Mouse (Mus musculus): ENCODE results near the gene Prkd2. TPM values are rescaled to one million over a fixed set of nuclear protein-coding genes. Genes with fewer than 3 reads are reported as not detected.
A peak's percentile ranks its signal among the peaks of the same experiment; 100 is the strongest.

Gene Prkd2
- polyA plus RNA-seq, 1 experiment from 2014 or later: 11.2 TPM

DNA sequence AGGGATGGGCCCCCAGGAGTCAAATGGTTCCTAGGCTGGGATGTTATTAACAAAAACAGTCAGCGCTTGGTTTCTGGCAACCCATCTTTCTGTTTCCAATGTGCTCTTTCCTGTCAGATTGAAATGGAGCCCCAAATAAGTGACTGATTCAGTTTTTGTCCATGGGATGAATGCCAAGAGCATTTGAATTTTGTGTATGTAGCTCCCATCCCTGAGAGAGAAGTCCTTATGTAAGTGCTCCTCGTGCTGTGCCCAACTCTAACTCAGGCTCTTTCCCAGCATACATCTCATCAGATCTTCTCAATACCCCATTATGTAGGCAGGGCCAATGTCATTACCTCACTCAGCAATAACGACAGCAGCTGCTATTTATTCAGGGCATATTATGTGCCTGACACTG lies 25.0 kb upstream of the Prkd2 start:
- no peak overlapping the region for H3K27ac ChIP-seq (replicated peaks in 1 of 2; ENCODE audit: control insufficient read depth in 1 of 2, insufficient read depth in 1 of 2, low read depth in 2 of 2, low read length in 2 of 2)
- H3K4me3 ChIP-seq (ENCODE audit: control insufficient read depth in 1 of 2, insufficient read depth in 1 of 2, low read depth in 1 of 2, low read length in 2 of 2): peak overlapping the region; percentile 91 to 98
- H3K4me1 ChIP-seq (ENCODE audit: control insufficient read depth in 2 of 2, insufficient read depth in 2 of 2, low read length in 2 of 2): peaks cover 25 to 63% of the 10 kb centered on the region in 2 experiments
- ATAC-seq (ENCODE audit: insufficient number of reproducible peaks, insufficient read depth, low FRiP score, low read depth): no peak
- 55% methylated on average over 3 of the region's 3 CpGs for WGBS
- H3K9ac ChIP-seq (ENCODE audit: low read length): peak overlapping the region; percentile 100
- no peaks in the 10 kb centered on the region for H3K9me3 ChIP-seq (ENCODE audit: control insufficient read depth, low read length)
- H3K4me2 ChIP-seq (ENCODE audit: low read length): peak overlapping the region; percentile 95
- no peaks in the 10 kb centered on the region for H3K27me3 ChIP-seq (ENCODE audit: control insufficient read depth, insufficient read depth, low read length)
- H3K36me3 ChIP-seq (ENCODE audit: control insufficient read depth, insufficient read depth, low read length): peaks cover 32% of the 10 kb centered on the region

DNA sequence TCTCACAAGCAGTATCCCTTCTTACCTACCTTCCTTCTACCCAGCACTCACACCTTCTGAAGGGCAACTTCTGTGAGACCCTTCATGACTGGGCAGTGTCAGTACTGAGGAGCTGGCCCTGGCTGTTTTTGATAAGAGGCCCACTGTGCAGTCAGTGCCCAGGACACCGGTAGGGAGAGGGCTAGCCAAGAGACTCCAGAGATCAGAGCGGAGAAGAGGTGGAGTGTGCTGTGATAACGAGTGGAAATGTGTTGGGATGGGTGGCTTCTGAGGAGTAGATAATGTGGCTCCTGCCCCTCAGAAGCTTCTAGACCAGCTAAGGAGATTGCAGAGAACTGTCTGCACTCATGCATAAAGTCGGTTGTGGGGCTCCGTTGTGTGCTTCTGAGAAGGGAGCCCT lies 22.9 kb upstream of the Prkd2 start:
- Histone ChIP-seq H3K9ac (ENCODE audit: low read length) (no peak overlapping the region; the same call in 1 of the 2 replicates), H3K27me3 (ENCODE audit: control insufficient read depth, insufficient read depth, low read length) (no peaks in the 10 kb centered on the region), H3K4me3 (ENCODE audit: control insufficient read depth in 1 of 2, insufficient read depth in 1 of 2, low read depth in 1 of 2, low read length in 2 of 2) (no peak overlapping the region), H3K9me3 (ENCODE audit: control insufficient read depth, low read length) (no peaks in the 10 kb centered on the region), H3K36me3 (ENCODE audit: control insufficient read depth, insufficient read depth, low read length) (peaks cover 28% of the 10 kb centered on the region), H3K4me2 (ENCODE audit: low read length) (no peak overlapping the region), H3K4me1 (ENCODE audit: control insufficient read depth in 2 of 2, insufficient read depth in 2 of 2, low read length in 2 of 2) (peaks cover 30 to 79% of the 10 kb centered on the region in 2 experiments), H3K27ac (replicated peaks in 1 of 2; ENCODE audit: control insufficient read depth in 1 of 2, insufficient read depth in 1 of 2, low read depth in 2 of 2, low read length in 2 of 2) (peak overlapping the region in 1 of 2 experiments; percentile 37; a peak in 1 of 4 replicates)
- 40% methylated on average over 5 of the region's 5 CpGs for WGBS
- ATAC-seq (ENCODE audit: insufficient number of reproducible peaks, insufficient read depth, low FRiP score, low read depth): no peak

DNA sequence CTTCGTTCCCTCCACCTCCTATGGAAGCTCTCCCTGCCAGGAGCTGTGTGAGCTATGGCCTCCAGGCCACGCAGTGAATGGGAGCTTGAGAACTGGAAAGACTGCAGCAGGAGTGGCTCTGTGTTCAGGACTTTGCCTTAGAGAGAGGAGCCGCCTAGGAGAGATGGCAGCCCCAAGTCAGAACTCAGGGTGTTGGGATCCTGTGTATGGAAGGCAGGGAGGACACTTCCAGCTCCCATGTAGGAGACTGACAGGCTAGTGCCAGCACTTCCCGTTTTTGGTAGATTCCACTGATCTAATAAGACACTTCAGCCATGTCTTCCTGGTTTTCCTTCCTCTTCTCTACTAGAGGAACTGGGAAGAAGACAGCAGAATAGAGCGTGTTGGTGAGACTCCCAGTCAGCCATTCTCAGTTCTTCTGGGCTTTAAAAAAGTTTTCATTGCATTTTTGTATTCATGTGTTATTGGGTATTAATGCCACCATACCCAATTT lies 22.4 kb upstream of the Prkd2 start:
- H3K27ac ChIP-seq (replicated peaks in 1 of 2; ENCODE audit: control insufficient read depth in 1 of 2, insufficient read depth in 1 of 2, low read depth in 2 of 2, low read length in 2 of 2): peak overlapping the region in 1 of 2 experiments; percentile 37; a peak in 1 of 4 replicates
- no peak for ATAC-seq (ENCODE audit: insufficient number of reproducible peaks, insufficient read depth, low FRiP score, low read depth)

DNA sequence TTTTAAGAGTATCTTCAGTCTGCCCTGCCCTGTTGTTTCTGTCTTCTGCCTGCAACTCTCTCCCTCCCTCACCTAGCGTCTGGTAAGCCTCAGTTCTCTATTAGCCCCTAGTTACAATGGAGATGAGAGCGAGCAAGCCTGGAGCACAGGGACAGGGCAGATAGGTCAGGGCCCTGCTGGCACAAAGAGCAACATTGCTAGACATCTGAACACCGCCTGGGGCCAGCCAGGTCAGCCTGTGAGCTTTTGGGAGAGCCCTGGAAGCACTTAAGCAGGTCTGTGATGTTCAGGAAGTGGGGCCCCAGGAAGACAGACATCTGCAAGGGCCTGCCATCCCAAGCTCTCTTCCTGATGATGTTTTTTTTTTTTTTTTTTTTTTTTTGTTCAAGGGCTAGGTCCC lies 21.6 kb upstream of the Prkd2 start:
- Histone ChIP-seq H3K9ac (ENCODE audit: low read length) (peak overlapping the region; percentile 31; the same call in 1 of the 2 replicates), H3K9me3 (ENCODE audit: control insufficient read depth, low read length) (no peaks in the 10 kb centered on the region), H3K27ac (replicated peaks in 1 of 2; ENCODE audit: control insufficient read depth in 1 of 2, insufficient read depth in 1 of 2, low read depth in 2 of 2, low read length in 2 of 2) (no peak overlapping the region), H3K36me3 (ENCODE audit: control insufficient read depth, insufficient read depth, low read length) (peaks cover 40% of the 10 kb centered on the region), H3K4me2 (ENCODE audit: low read length) (no peak overlapping the region), H3K4me3 (ENCODE audit: control insufficient read depth in 1 of 2, insufficient read depth in 1 of 2, low read depth in 1 of 2, low read length in 2 of 2) (no peak overlapping the region), H3K4me1 (ENCODE audit: control insufficient read depth in 2 of 2, insufficient read depth in 2 of 2, low read length in 2 of 2) (peaks cover 29 to 73% of the 10 kb centered on the region in 2 experiments), H3K27me3 (ENCODE audit: control insufficient read depth, insufficient read depth, low read length) (no peaks in the 10 kb centered on the region)
- WGBS: 30% methylated on average over 3 of the region's 3 CpGs
- no peak for ATAC-seq (ENCODE audit: insufficient number of reproducible peaks, insufficient read depth, low FRiP score, low read depth)

More for the DNA sequence above, 22.4 kb upstream of the Prkd2 start:
- no peak overlapping the region for H3K4me3 ChIP-seq (ENCODE audit: control insufficient read depth in 1 of 2, insufficient read depth in 1 of 2, low read depth in 1 of 2, low read length in 2 of 2)
- no peak overlapping the region for H3K4me2 ChIP-seq (ENCODE audit: low read length)
- peak overlapping the region; percentile 11; the same call in 1 of the 2 replicates for H3K9ac ChIP-seq (ENCODE audit: low read length)
- peaks cover 30 to 78% of the 10 kb centered on the region in 2 experiments for H3K4me1 ChIP-seq (ENCODE audit: control insufficient read depth in 2 of 2, insufficient read depth in 2 of 2, low read length in 2 of 2)
- no peaks in the 10 kb centered on the region for H3K27me3 ChIP-seq (ENCODE audit: control insufficient read depth, insufficient read depth, low read length)
- H3K9me3 ChIP-seq (ENCODE audit: control insufficient read depth, low read length): no peaks in the 10 kb centered on the region
- WGBS: 63% methylated on average over 5 of the region's 5 CpGs
- H3K36me3 ChIP-seq (ENCODE audit: control insufficient read depth, insufficient read depth, low read length): peaks cover 32% of the 10 kb centered on the region

DNA sequence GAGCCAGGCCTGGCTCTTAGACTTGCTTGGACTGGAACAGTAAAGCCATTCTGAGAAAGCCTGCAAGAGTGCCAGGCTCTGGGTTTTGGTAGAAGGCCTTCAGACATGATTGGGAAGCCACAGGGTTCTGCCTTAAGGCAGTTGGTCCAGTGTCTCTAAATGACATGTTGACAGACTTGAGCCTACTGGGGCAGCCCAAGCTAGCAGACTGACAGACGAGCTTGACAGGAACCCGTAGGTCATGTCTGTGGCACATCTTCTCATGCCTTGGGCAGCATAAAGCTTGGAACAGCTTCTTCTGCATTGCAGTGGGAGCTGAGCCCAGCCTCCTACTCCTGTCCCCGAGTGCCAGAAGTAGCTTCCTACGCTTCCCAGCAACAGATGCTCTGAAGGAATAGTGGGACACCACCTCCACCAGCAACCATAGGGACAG lies 21.0 kb upstream of the Prkd2 start:
- Histone ChIP-seq H3K4me3 (ENCODE audit: control insufficient read depth in 1 of 2, insufficient read depth in 1 of 2, low read depth in 1 of 2, low read length in 2 of 2) (no peak overlapping the region), H3K27me3 (ENCODE audit: control insufficient read depth, insufficient read depth, low read length) (no peaks in the 10 kb centered on the region), H3K27ac (replicated peaks in 1 of 2; ENCODE audit: control insufficient read depth in 1 of 2, insufficient read depth in 1 of 2, low read depth in 2 of 2, low read length in 2 of 2) (no peak overlapping the region), H3K4me2 (ENCODE audit: low read length) (no peak overlapping the region), H3K36me3 (ENCODE audit: control insufficient read depth, insufficient read depth, low read length) (peaks cover 46% of the 10 kb centered on the region), H3K9me3 (ENCODE audit: control insufficient read depth, low read length) (no peaks in the 10 kb centered on the region), H3K4me1 (ENCODE audit: control insufficient read depth in 2 of 2, insufficient read depth in 2 of 2, low read length in 2 of 2) (peaks cover 33 to 79% of the 10 kb centered on the region in 2 experiments), H3K9ac (ENCODE audit: low read length) (peak overlapping the region; percentile 31; the same call in 1 of the 2 replicates)
- no peak for ATAC-seq (ENCODE audit: insufficient number of reproducible peaks, insufficient read depth, low FRiP score, low read depth)
- 62% methylated on average over 4 of the region's 4 CpGs for WGBS

DNA sequence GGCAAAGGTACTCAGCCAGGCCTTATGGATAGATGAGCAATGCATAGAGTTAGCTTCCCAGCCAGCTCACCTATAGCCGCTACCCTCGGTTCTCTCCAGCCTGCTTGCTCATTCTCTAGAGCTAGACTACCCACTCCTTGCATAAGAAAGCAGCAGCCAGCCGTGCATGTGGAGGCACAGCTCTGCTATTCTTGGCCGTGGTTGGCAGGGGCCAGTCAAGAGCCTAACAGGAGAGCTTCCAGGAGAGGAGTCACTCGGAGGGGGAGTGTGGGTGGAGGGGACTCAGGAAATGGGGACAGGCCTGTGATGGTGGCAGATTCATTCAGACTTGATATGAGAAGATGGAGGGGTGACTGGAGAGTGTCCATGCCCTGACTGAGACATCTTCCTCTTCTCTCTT lies 19.0 kb upstream of the Prkd2 start:
- Histone ChIP-seq H3K4me2 (ENCODE audit: low read length) (no peak overlapping the region), H3K9me3 (ENCODE audit: control insufficient read depth, low read length) (no peaks in the 10 kb centered on the region), H3K27me3 (ENCODE audit: control insufficient read depth, insufficient read depth, low read length) (no peaks in the 10 kb centered on the region), H3K4me1 (ENCODE audit: control insufficient read depth in 2 of 2, insufficient read depth in 2 of 2, low read length in 2 of 2) (peaks cover 30 to 65% of the 10 kb centered on the region in 2 experiments), H3K27ac (replicated peaks in 1 of 2; ENCODE audit: control insufficient read depth in 1 of 2, insufficient read depth in 1 of 2, low read depth in 2 of 2, low read length in 2 of 2) (peak overlapping the region in 1 of 2 experiments; percentile 33; a peak in 2 of 4 replicates), H3K9ac (ENCODE audit: low read length) (peak overlapping the region; percentile 32; the same call in 1 of the 2 replicates), H3K4me3 (ENCODE audit: control insufficient read depth in 1 of 2, insufficient read depth in 1 of 2, low read depth in 1 of 2, low read length in 2 of 2) (no peak overlapping the region), H3K36me3 (ENCODE audit: control insufficient read depth, insufficient read depth, low read length) (peaks cover 63% of the 10 kb centered on the region)
- no peak for ATAC-seq (ENCODE audit: insufficient number of reproducible peaks, insufficient read depth, low FRiP score, low read depth)
- WGBS: 38% methylated on average over 5 of the region's 5 CpGs

DNA sequence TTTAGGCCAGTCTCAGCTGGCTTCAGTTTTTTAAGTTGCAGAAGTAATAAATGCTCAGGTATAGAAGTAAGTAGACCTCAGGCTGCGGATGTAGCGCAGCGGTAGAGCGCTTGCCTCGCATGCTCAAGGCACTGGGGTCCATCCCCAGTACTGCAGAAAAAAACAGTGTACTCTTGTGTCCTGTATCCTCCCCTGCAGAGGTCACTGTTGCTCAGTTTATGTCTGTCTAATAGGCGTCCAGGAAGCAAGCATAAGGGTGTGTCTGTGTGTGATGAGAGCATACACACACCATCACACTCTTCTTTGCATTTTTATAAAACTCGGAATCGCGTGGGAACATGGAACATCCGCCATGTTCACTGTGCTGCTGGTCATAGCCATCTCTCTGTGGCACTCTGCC lies 16.9 kb upstream of the Prkd2 start:
- Histone ChIP-seq H3K4me3 (ENCODE audit: control insufficient read depth in 1 of 2, insufficient read depth in 1 of 2, low read depth in 1 of 2, low read length in 2 of 2) (no peak overlapping the region), H3K4me2 (ENCODE audit: low read length) (no peak overlapping the region), H3K9me3 (ENCODE audit: control insufficient read depth, low read length) (no peaks in the 10 kb centered on the region), H3K27me3 (ENCODE audit: control insufficient read depth, insufficient read depth, low read length) (no peaks in the 10 kb centered on the region), H3K36me3 (ENCODE audit: control insufficient read depth, insufficient read depth, low read length) (peaks cover 84% of the 10 kb centered on the region), H3K9ac (ENCODE audit: low read length) (no peak overlapping the region), H3K27ac (replicated peaks in 1 of 2; ENCODE audit: control insufficient read depth in 1 of 2, insufficient read depth in 1 of 2, low read depth in 2 of 2, low read length in 2 of 2) (no peak overlapping the region), H3K4me1 (ENCODE audit: control insufficient read depth in 2 of 2, insufficient read depth in 2 of 2, low read length in 2 of 2) (peaks cover 21 to 45% of the 10 kb centered on the region in 2 experiments)
- WGBS: 84% methylated on average over 10 of the region's 10 CpGs
- ATAC-seq (ENCODE audit: insufficient number of reproducible peaks, insufficient read depth, low FRiP score, low read depth): no peak

DNA sequence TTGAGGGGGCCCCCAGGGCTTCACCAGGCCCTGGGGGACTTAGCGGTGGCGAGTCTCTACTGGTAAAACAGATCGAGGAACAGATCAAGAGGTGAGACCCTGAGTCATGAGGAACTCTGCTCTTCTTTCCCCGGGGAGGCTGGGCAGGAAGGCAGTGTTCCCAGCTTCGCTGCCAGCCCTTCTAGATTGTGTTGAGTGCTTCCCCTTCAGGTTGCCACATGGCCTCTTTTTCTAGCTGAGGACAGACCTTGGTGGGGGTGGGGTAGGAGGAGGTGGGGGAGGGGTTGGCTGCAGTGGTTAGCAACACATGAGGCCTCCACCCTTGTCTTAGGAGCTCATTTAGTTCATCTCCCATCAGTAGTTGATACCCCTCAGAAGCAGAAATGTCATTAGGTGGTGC lies 16.1 kb upstream of the Prkd2 start:
- Histone ChIP-seq H3K4me3 (ENCODE audit: control insufficient read depth in 1 of 2, insufficient read depth in 1 of 2, low read depth in 1 of 2, low read length in 2 of 2) (no peak overlapping the region), H3K27me3 (ENCODE audit: control insufficient read depth, insufficient read depth, low read length) (no peaks in the 10 kb centered on the region), H3K27ac (replicated peaks in 1 of 2; ENCODE audit: control insufficient read depth in 1 of 2, insufficient read depth in 1 of 2, low read depth in 2 of 2, low read length in 2 of 2) (no peak overlapping the region), H3K4me2 (ENCODE audit: low read length) (no peak overlapping the region), H3K36me3 (ENCODE audit: control insufficient read depth, insufficient read depth, low read length) (peaks cover 91% of the 10 kb centered on the region), H3K9ac (ENCODE audit: low read length) (no peak overlapping the region), H3K9me3 (ENCODE audit: control insufficient read depth, low read length) (no peaks in the 10 kb centered on the region), H3K4me1 (ENCODE audit: control insufficient read depth in 2 of 2, insufficient read depth in 2 of 2, low read length in 2 of 2) (peaks cover 13 to 37% of the 10 kb centered on the region in 2 experiments)
- no peak for ATAC-seq (ENCODE audit: insufficient number of reproducible peaks, insufficient read depth, low FRiP score, low read depth)
- 39% methylated on average over 5 of the region's 5 CpGs for WGBS

Data from heart, embryonic 14.5 days (tissue).